Mouse (Mus musculus) adipocyte (in vitro differentiated cells): ENCODE results near the gene Mogat2.

Source experiments
- DNase-seq: peaks from one replicate; pipeline ENCODE4 v3.0.0-alpha.2; 2016; ENCODE audit warnings: low spot score

The Mogat2 gene

GRCm38 (mm10) chr7:99194511-99194910 is 43.9 kb downstream of the Mogat2 start:
- DNase-seq, result no peak

GRCm38 (mm10) chr7:99193926-99194325 is 44.5 kb downstream of the Mogat2 start:
- no peak for DNase-seq

GRCm38 (mm10) chr7:99191411-99191810 is 47.0 kb downstream of the Mogat2 start:
- peak; percentile 19 for DNase-seq

GRCm38 (mm10) chr7:99189885-99190284 is 48.5 kb downstream of the Mogat2 start:
- no peak for DNase-seq

GRCm38 (mm10) chr7:99188630-99189029 is 49.8 kb downstream of the Mogat2 start:
- peak; percentile 30 for DNase-seq

- DNase-seq, result peak; percentile 35
Measured at GRCm38 (mm10) chr7:99187451-99187850, 51.0 kb downstream of the Mogat2 start.

- DNase-seq, result no peak
Measured at GRCm38 (mm10) chr7:99185405-99185804, 53.0 kb downstream of the Mogat2 start.

- no peak for DNase-seq
Measured at GRCm38 (mm10) chr7:99183751-99184150, 54.7 kb downstream of the Mogat2 start.

- DNase-seq, result peak; percentile 89
Measured at GRCm38 (mm10) chr7:99182432-99183172, 55.8 kb downstream of the Mogat2 start, which contains the start of gene Dgat2. TSS of gene Dgat2 (minus strand) at chr7:99182719.

GRCm38 (mm10) chr7:99181619-99182431 is 56.6 kb downstream of the Mogat2 start:
- no peak for DNase-seq

GRCm38 (mm10) chr7:99180162-99180561 is 58.3 kb downstream of the Mogat2 start:
- no peak for DNase-seq

GRCm38 (mm10) chr7:99179271-99179670 is 59.1 kb downstream of the Mogat2 start:
- DNase-seq, result no peak

GRCm38 (mm10) chr7:99177386-99177785 is 61.0 kb downstream of the Mogat2 start:
- no peak for DNase-seq

GRCm38 (mm10) chr7:99175666-99176065 is 62.8 kb downstream of the Mogat2 start:
- no peak for DNase-seq

- DNase-seq, result no peak
Measured at GRCm38 (mm10) chr7:99175118-99175517, 63.3 kb downstream of the Mogat2 start.

- no peak for DNase-seq
Measured at GRCm38 (mm10) chr7:99174006-99174405, 64.4 kb downstream of the Mogat2 start.

- DNase-seq, result no peak
Measured at GRCm38 (mm10) chr7:99172898-99173297, 65.5 kb downstream of the Mogat2 start.

GRCm38 (mm10) chr7:99171730-99172463 is 66.5 kb downstream of the Mogat2 start:
- peak; percentile 25 for DNase-seq

GRCm38 (mm10) chr7:99170519-99170918 is 67.9 kb downstream of the Mogat2 start:
- no peak for DNase-seq

- DNase-seq, result no peak
Measured at GRCm38 (mm10) chr7:99169717-99170403, 68.6 kb downstream of the Mogat2 start.
